Mouse (Mus musculus) embryonic fibroblast, embryonic 13.5 days (primary cell): ENCODE results near the gene Hspa1a.

Experiments
- CTCF ChIP-seq: IDR thresholded peaks from 2 replicates; pipeline ENCODE4 v1.5.1; 2011; ENCODE audit warnings: mild to moderate bottlenecking, control low read depth, low read length, moderate library complexity, borderline replicate concordance; ENCODE audit not compliant: insufficient read depth
- POLR2A ChIP-seq: IDR thresholded peaks from 2 replicates; pipeline ENCODE4 v1.6.1; 2011; ENCODE audit warnings: low read depth, mild to moderate bottlenecking, control low read depth, low read length, moderate library complexity

DNA sequence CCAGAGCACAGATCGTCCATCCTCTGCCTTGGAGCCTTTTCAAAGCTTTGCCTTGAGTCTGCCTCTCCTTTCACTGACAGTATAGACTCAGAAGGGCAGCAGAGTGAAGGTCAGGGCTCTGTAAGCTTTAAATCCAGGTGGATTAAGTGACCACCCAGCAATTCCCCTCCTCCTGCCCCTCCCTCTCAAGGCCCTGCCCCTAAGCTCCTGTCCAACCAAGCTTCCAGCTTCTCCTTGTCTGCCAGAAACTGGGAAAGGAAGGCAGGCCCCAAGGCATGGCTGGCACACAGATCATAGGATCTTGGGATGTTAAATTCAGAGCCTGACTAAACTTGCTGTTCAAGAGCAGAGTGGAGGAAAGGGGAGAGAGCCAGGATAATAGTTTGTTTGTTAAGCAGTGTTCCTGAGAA, 7.3 kb downstream of the Hspa1a start:
- no peak for TF ChIP-seq CTCF
- peak; percentile 24; the same call in 1 of the 2 replicates for TF ChIP-seq POLR2A
